Mouse (Mus musculus): Measurements from ENCODE around the gene Selenom. TPM values are rescaled to one million over a fixed set of nuclear protein-coding genes. Genes with fewer than 3 reads are reported as not detected.

Selenom gene
- 100 to 1,000 TPM; 137 to 148 TPM for total RNA-seq (2021)
- long read RNA-seq, experiment 1, transcript Selenom-203 (4 exons, 972 nt): minor isoform, 6 of 90 reads
- long read RNA-seq, experiment 1, transcript Selenom-201 (5 exons, 707 nt): major isoform, 79 of 90 reads
- long read RNA-seq, experiment 1, partial matches to known transcripts: 2 of 90 reads
- long read RNA-seq, experiment 1, other reads (novel, unspliced or antisense): 3 of 90 reads
- long read RNA-seq, experiment 2, transcript Selenom-201 (5 exons, 707 nt): major isoform, 101 of 112 reads
- long read RNA-seq, experiment 2, partial matches to known transcripts: 4 of 112 reads
- long read RNA-seq, experiment 2, other reads (novel, unspliced or antisense): 5 of 112 reads

- DNase-seq (ENCODE audit: low spot score in 2 of 2): peak; percentile 89 to 95
Measured at GRCm38 (mm10) chr11:3514529-3515054, at the start of gene Selenom. TSS of gene Selenom (plus strand) at chr11:3514684.

- no peak for DNase-seq (ENCODE audit: low spot score in 2 of 2)
Measured at GRCm38 (mm10) chr11:3471448-3471850, 43.0 kb upstream of the Selenom start.

- peak; percentile 87 to 92 for DNase-seq (ENCODE audit: low spot score in 2 of 2)
Measured at GRCm38 (mm10) chr11:3472484-3472883, 42.0 kb upstream of the Selenom start.

GRCm38 (mm10) chr11:3474480-3475115 lies 39.9 kb upstream of the Selenom start:
- no peak for DNase-seq (ENCODE audit: low spot score in 2 of 2)

GRCm38 (mm10) chr11:3475489-3475888 lies 39.0 kb upstream of the Selenom start:
- no peak for DNase-seq (ENCODE audit: low spot score in 2 of 2)

GRCm38 (mm10) chr11:3483980-3484642 lies 30.4 kb upstream of the Selenom start:
- DNase-seq (ENCODE audit: low spot score in 2 of 2): peak; percentile 47 to 48

GRCm38 (mm10) chr11:3486349-3486748 lies 28.1 kb upstream of the Selenom start:
- DNase-seq (ENCODE audit: low spot score in 2 of 2): no peak

GRCm38 (mm10) chr11:3487952-3488570 lies 26.4 kb upstream of the Selenom start, which contains the start of gene Pla2g3:
TSS of gene Pla2g3 (plus strand) at chr11:3488284.
- DNase-seq (ENCODE audit: low spot score in 2 of 2): no peak

- DNase-seq (ENCODE audit: low spot score in 2 of 2): no peak
Measured at GRCm38 (mm10) chr11:3489036-3489435, 25.4 kb upstream of the Selenom start.

GRCm38 (mm10) chr11:3492748-3493147 lies 21.7 kb upstream of the Selenom start:
- no peak for DNase-seq (ENCODE audit: low spot score in 2 of 2)

GRCm38 (mm10) chr11:3494857-3495256 lies 19.6 kb upstream of the Selenom start:
- no peak for DNase-seq (ENCODE audit: low spot score in 2 of 2)

- DNase-seq (ENCODE audit: low spot score in 2 of 2): no peak
Measured at GRCm38 (mm10) chr11:3495496-3495895, 19.0 kb upstream of the Selenom start.

- no peak for DNase-seq (ENCODE audit: low spot score in 2 of 2)
Measured at GRCm38 (mm10) chr11:3496756-3497155, 17.7 kb upstream of the Selenom start.

GRCm38 (mm10) chr11:3497296-3497695 lies 17.2 kb upstream of the Selenom start:
- DNase-seq (ENCODE audit: low spot score in 2 of 2): no peak

GRCm38 (mm10) chr11:3502057-3502456 lies 12.4 kb upstream of the Selenom start:
- DNase-seq (ENCODE audit: low spot score in 2 of 2): no peak

GRCm38 (mm10) chr11:3502459-3503072 lies 11.9 kb upstream of the Selenom start:
- DNase-seq (ENCODE audit: low spot score in 2 of 2): no peak

- no peak for DNase-seq (ENCODE audit: low spot score in 2 of 2)
Measured at GRCm38 (mm10) chr11:3503755-3504693, 10.5 kb upstream of the Selenom start.

GRCm38 (mm10) chr11:3508226-3508625 lies 6.3 kb upstream of the Selenom start:
- DNase-seq (ENCODE audit: low spot score in 2 of 2): no peak

- DNase-seq (ENCODE audit: low spot score in 2 of 2): no peak
Measured at GRCm38 (mm10) chr11:3509181-3510085, 5.1 kb upstream of the Selenom start.

All from left cerebral cortex, adult 18-20 months (tissue).